Mouse (Mus musculus): ENCODE data around the gene Med12l.
"Not testable (repeated sequence)": the region's sequence is repeated elsewhere in the genome, so short reads cannot be mapped to it uniquely, and the experiment has no call there.

Med12l gene

DNA sequence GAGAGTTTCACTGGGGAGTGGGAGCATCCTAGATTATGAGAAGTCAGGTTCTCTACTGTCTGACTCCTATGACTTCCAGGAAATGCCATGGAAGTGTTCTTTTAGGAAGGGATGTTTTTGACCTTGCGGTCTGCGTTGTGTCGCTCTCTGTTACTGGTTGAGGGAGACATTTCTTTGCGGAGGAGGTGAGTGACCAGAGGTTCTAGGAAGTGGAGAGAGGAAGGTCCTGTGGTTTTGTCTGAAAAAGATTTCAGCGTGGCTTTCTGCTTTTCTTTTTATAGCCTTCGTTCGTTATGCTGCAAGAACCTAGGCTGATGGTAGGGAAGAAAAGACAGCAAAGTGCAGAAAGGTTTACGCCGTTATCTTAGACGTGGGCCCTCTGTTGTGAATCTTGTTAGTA lies 92.9 kb downstream of the Med12l start:
- no peak for DNase-seq (ENCODE audit: low read depth, low spot score)

DNA sequence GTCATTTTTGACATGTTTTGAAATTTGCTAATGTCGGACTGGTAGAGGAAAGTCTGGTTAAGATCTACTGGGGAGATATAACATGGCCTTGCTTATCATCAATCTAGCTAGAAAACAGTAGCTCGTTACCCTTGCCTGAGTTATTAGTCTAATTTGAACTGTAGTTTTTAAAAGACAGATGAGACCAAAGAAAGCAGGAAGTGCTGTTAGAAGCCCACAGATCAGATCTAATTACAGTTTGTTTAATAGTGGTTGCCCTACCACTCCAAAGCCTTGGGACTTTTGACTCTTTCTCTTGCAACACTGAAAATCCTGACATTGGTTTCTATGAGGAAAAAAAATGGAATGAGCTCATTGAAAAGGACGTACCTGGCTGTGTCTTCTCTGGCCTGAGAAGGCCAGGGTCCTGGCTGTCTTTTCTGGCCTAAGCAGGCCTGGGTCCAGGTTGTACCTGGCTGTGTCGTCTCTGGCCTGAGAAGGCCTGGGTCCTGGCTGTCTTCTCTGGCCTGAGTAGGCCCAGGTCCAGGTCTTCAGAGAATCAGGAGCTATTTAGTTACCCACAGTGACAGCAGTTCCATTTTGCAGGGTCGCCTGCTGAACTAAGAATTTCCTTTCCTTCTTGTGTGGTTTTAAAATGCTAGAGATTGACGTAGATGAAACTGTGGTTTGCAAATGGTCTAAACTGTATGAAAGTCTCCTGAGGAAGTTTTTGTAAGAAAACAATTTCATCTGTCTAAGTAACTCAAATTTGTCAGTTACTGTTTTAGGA lies 95.8 kb downstream of the Med12l start, which contains the start of gene Gpr171:
Gene Gpr171 (minus strand): TSS at position 604 of the 769 bp plus-strand sequence.
- no peak for DNase-seq (ENCODE audit: low read depth, low spot score)

DNA sequence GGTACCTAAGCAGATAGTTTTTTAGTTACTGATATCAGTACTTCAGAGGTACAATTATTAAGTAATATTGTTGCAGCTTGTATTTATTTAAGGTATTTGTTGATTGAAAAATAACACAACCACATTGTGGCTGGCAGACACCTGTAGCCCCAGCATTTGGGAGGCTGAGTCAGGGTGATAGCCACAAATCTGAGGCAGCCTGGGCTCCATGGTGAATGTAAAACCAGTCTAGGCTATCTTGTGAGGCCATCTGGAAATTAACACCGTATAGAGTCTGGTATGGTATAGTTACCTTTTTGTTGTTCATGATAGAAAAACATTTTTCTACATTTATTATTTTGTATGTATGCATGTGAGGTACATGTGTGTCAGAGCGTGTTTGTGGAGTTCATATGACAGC lies 96.5 kb downstream of the Med12l start:
- no peak for DNase-seq (ENCODE audit: low read depth, low spot score)

DNA sequence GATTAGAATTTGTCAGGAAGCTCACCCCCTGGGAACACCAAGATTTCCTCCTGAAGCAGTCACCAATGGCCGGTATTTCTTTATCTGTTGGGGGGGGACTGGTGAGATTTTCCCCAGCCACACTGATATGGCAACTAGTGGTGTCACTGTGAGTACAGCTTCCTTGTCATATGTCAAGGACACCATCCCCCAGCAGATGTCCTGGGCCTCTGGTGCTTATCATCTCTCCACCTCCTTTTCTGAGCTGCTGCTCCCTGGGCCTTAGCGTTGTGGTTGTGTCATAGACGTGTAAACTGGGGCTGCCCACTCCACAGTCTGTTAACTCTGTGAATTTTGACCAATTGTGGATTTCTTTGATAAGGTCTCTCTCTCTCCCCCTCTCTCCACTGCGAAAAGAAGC lies 98.8 kb downstream of the Med12l start:
- DNase-seq (ENCODE audit: low read depth, low spot score), result no peak

DNA sequence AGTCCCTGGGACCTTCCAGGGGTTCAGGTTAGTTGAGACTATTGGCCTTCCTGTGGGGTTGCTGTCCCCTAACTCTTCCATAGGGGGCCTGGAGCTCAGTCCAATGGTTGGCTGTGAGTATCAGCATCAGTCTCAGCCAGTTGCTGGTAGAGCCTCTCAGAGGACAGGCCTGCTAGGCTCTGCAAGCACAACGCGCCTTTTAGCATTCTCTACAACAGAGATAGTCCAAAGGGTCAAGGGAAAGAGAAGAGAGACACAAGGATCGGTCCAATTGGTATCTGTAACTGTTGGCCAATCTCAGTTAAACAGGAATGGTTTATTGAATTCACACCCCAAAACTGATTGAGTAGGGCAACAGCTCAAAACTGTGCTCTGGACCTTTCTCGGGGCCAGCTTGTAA lies 101.8 kb downstream of the Med12l start:
- DNase-seq (ENCODE audit: low read depth, low spot score), result no peak

DNA sequence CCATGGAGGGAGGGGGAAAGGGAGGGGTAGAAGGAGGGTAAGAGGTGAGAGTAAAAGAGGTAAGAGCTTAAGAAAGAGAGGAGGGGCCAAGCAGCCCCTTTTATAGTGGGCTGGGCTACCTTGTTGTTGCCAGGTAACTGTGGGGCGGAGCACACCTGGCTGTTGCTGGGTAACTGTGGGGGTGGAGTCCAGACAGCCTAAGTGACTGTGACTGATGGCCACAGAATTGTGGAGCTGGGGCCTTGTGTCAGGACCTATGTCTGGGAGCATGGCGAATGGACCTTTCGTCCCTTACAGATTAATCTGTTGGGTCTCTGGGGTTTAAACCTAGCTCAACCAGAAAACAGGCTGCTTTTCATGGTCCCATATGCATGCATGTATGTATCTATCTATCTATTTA lies 104.2 kb downstream of the Med12l start:
- DNase-seq (ENCODE audit: low read depth, low spot score), result not testable (repeated sequence)

DNA sequence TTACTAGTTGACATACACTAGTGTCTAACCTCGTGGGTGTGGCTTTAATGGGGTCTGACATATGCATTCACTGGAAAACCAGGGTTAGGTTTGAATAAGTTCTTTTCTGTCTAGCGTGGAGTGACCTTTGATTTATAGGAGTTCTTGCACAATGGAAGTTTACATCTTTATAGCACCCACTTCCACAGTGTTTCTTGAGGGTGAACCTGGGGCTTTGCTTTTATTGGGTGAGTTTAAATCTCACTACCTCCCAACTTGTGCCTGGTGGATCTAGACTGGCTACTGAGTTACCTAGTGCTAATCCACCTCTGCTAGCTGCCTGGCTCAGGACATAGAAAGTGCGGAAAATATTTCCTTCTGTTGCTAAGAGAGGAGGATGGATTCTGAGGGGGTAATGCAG lies 106.3 kb downstream of the Med12l start:
- no peak for DNase-seq (ENCODE audit: low read depth, low spot score)

DNA sequence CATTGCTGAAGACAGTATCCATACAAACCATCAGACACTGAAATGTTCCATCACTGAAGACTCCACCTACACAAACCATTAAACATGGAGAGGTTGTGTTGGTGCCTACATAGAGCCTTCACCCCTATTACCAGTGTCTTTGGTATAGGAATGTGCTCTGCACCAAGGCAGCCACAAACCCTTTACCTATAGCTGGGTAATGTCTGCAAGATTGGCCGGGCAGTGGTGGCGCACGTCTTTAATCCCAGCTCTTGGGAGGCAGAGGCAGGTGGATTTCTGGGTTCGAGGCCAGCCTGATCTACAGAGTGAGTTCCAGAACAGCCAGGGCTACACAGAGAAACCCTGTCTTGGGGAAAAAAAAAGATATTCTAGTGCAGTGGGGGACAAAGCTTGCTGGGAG lies 107.7 kb downstream of the Med12l start:
- not testable (repeated sequence) for DNase-seq (ENCODE audit: low read depth, low spot score)

DNA sequence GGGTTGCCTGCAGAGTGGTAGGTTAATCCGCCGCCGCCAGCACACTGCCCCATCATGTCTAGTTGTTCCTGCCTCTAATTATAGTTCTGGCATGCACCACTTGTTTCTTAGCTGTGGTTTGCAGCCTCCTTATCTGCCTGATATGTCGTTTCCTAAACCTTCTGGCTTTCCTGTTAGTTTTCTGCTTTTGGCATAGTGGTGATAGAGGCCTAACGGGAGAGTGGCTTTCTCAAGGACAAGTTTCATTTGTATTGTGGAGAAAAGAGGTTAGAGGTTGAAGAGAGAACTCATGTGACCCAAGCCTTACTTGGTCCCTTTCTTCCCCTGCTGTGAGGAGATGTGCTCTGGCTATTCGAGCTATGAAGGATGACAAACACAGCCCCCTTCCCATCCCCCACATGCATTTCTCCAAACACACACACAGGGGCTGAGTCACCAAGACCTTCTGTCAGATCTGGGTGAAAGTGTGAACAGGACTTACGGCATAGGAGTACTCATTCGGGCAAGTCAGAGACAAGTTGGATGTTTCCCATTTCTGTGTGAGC lies 108.4 kb downstream of the Med12l start:
- DNase-seq (ENCODE audit: low read depth, low spot score), result no peak

DNA sequence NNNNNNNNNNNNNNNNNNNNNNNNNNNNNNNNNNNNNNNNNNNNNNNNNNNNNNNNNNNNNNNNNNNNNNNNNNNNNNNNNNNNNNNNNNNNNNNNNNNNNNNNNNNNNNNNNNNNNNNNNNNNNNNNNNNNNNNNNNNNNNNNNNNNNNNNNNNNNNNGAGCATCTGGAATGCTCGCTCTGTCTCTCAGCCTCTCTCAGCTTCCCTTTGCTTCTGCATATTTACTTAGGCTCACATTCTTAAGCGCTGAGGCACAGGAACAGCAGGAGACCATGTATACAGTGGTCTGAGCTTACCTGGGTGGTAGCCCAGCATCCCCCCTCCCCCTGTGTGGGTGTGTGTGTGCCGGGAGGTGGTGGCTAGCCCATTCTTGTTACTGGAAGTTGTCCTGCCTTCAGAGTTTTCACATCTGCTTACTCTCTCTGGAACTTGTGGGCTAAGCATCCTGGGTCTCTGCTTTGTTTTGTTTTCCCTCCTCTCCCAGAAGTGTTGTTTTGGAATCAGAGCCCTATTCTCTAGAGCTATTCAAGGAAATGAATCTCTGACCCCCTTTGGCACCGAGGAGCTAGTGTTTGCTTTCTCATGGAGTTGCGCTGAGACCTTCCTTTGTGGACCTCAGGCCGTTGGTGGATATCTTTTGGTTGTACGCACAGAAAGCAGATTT lies 115.6 kb downstream of the Med12l start:
- no peak for DNase-seq (ENCODE audit: low read depth, low spot score)

DNA sequence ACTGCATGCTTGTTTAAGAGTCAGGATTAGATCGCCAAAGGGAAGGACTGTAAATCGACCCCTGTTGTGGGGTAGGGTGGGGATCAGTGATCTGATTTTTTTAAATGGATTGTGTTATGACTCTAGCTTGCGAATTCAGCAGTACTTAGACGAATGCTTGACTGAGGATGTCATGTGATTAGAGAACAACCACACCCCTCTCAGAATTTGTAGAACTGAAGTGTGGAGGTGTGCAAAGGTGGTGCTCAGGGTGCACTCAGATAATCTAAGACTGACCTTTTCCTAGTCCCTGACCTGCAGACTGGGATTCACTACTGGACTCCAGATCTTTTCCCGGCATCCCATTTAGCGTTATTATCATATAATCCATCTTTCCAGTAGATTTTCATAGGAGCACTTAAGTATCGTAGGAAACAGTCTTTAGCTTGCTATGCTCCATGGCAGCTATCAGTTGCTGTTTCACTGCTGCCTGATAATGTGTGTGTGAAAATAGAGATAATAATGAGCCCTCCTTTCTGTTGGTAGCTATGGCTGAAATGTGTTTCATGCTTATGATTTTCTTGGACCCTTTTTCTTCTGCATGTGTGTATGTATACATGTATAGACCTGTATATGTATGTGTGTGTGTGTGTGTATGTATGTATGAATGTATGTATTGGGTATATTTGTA lies 116.3 kb downstream of the Med12l start:
- DNase-seq (ENCODE audit: low read depth, low spot score), result no peak

DNA sequence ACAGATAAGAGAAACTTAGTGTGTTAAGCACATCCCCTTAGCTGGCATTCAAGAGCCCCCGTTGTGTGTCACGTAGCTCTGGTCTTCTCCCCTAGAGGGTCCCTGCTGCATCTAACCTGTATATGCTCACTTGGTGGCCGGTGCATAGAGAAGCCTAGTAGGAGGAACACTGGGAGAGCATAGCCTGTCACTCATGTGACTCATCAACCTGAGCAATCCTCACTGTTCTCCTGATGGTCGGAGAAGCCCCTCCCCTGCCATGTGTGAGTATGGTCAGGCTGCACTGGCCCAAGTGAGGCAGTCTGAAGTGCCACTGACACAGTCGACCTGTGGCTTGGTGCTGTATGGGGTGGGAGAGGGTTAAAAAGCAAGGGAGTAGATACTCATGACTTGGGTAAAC lies 119.4 kb downstream of the Med12l start:
- DNase-seq (ENCODE audit: low read depth, low spot score), result no peak

DNA sequence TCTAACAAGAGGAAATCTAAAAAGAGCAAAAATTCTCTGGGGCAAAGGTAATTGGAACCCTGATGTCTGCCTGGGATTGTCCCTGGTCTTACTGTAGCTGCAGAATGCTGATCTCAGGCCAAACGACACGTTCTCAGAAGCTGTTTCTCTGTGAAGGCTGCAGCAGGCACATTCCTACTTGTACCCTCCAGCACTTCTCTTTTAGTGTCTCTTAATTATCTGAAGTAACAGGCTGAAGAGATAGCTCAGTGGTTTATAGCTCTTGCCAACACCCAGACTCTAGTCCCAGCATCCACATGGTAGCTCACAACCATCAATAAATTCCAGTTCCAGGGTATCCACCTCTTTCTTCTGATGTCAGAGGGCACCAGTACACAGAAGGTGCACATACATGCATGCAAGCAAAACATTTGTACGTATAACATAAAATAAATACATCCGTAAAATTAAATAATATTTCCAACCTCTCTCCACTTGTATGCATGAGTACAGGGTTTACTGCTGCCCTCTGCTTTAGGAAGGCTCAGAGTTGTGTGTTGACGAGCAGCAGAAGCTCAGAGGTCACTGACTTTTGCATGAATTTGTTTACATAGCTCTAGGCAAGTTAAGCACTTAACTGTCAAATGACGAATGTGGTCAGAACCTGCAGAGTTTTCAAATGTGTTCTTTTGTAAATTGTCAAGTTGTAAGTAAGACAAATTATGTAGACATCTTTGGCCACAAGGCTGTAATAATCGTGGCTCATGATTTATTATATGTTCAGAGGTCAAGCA lies 120.3 kb downstream of the Med12l start:
- no peak for DNase-seq (ENCODE audit: low read depth, low spot score)

DNA sequence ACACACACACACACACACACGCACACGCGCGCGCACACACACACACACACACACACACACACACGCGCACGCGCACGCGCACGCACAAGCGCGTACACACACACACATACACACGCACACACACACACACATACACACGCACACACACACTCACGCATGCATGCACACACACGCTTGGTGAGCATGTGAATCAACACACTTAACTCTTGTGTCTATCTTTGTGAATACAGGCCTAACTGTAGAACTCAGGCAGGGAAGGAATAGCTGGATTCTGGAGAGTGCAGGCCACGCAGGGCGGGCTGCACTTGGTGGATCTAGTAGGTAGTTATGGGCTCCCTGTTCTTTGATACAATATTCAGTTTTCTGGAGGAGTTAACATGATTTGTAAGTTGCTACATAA lies 123.1 kb downstream of the Med12l start:
- no peak for DNase-seq (ENCODE audit: low read depth, low spot score)

DNA sequence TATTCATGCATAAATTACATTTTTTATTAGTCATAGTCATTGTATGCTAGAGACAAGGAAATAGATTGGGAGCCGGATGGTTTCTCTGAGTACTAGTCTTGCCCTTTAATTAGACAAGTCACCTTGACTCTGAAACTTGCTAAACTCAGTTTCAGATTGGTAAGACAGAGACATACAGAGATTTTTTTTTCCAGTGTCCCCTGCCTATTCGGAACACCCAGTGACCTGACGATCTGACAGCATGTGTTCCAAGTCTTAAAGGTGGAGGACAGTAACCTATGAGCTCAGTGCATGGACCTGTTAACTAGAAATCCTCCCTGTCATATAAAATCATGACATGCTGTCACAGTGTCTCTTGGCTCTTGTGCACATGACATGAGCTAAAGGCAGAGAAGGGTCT lies 123.9 kb downstream of the Med12l start:
- no peak for DNase-seq (ENCODE audit: low read depth, low spot score)

DNA sequence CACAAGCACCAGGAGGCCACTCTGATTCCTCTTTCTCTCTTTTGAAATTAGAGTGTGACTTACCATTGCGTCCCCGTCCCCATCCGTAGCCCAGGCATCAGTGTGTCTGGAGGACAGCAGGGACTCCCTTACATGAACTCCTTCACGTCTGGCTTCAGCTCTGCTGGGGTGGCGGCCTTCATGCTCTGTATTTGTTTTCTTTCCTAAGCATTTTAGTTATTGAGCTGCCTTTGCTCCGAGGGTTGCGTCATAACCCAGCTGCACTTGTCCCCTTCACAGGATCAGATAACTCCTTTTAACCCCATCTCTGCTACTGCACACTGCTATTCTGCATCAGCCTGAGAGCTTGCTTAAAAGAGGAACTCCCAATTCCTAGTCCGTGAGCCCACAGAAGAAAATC lies 124.8 kb downstream of the Med12l start:
- no peak for DNase-seq (ENCODE audit: low read depth, low spot score)

DNA sequence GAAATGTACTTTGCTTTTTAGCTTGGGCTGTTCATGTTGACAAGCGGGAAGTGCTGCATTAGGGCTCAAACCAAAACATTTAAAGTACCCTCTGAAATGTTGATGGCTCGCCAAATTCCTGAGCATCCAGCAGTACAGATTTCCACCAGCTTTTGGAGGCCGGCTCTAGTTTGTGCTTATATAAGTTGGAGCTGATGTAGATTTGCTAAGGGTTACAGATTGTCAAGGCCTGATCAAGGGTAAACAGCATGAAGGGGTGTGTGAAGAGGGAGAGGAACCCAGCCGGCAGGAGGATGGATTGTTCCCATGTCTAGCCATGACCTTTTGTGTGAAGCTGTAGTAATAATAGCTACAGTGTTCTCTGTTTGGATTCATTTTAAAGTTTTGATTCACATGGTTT lies 125.5 kb downstream of the Med12l start:
- DNase-seq (ENCODE audit: low read depth, low spot score), result no peak

DNA sequence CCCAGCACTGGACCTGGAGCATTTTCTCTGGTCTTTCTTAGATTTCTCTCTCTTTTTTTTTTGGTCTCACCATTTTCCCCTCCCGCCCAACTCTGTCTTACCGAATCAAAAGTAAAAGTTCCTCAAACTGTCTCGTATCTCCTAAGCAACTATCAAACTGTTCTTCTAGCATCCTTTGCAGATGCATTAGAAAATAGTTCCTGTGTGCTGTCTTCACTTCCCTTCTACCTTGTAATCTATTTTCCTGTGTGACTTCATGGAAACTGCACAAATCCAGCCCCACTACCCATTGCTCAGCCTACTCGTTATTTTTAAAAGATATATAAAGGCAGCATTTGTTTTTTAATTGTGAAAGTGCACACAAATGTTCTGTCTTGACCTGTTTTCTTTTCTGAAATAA lies 126.3 kb downstream of the Med12l start:
- DNase-seq (ENCODE audit: low read depth, low spot score), result no peak

DNA sequence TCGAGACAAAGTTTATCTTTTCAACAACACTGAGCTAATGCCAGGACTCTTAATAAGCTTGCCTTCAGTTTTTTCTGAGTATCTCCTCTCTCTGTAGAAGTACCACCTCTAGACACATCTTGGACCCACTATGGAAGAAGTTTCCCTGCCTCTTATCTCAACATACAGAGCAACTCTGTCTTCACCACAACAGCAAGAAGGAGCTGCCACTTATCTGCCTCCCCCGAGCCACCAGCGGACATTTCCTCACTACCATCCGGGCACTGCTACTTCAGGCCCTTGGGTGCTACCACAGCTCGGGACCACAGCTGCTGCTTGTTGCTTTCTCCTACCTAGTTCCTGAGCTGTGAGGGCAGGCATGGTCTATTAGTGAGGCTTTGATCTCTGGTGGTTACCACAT lies 127.6 kb downstream of the Med12l start:
- no peak for DNase-seq (ENCODE audit: low read depth, low spot score)

DNA sequence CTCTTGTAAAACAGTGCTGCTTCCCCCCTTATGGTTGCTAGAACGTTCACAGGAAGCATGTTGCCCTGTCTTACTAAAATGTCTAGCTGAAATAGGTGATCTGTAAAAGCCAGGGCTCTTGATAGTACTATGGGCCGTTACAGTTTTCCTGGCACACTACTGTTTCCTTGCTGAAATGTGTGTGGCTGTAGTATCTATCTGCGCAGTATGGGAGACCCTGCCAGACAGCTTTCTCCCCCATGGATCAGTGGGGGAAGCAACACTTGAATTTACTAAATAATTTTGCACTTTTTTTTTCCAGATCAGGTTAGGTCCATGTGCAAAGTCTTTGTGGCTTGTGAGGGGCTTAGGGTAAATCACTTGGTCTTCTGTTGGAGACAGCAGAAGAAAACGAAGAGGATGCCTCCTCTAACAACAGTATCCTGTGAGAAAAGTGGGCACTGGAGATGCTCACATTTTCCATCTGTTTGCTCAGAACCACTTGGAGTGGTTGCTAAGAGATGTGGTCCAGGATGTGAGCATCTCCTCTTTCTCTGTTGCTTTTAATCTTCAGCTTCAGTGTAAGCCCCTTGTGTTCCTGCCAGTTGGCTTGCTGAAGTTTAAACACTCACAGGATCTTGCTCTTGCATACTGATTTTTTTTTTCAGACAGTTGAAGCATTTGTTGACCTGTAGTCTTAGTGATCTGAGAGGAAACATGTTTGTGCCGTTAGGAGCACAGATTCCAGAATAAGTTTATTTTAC lies 130.5 kb downstream of the Med12l start:
- no peak for DNase-seq (ENCODE audit: low read depth, low spot score)

DNA sequence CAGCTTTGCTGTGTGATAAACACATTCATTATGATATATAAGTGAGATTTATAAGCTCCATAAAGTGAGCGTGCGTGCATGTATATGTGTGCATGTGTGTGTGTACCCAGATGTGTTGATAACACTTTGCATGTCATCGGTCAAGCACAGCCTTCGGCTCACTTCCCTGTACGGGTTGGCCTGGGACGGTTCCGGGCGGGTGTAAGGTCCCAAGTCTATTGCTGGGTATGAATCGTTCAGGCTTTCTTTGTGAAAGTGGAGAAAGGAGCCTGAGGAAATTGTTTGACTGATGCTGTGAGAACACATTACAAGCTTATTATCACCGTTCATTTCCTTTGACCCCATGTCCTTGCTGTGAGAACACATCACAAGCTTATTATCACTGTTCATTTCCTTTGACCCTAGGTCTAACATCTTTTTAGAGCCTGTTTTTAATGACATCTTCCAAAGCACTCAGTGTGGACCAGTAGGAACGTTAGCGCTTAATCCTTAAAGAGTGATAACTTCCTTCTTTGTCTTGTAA lies 133.4 kb downstream of the Med12l start:
- DNase-seq (ENCODE audit: low read depth, low spot score), result no peak
